Mouse (Mus musculus) lung, adult 2 months (tissue): ENCODE measurements around the gene Lipt1. TPM values are rescaled to one million over a fixed set of nuclear protein-coding genes. Genes with fewer than 3 reads are reported as not detected.

Source experiments
- DNase-seq: peaks from one replicate; pipeline ENCODE4 v3.0.0; 2022
- H3K4me1 ChIP-seq: fragments of 200-500 bp; 2 replicates; pipeline ENCODE4 v1.6.1; 2011; ENCODE audit warnings: low read length; ENCODE audit not compliant: control insufficient read depth, insufficient read depth
- H3K4me3 ChIP-seq: fragments of 200-500 bp; replicated peaks from 2 replicates; pipeline ENCODE3; 2011; ENCODE audit warnings: low read depth, mild to moderate bottlenecking, control low read depth, low read length; ENCODE audit errors: extremely low read depth
- CTCF ChIP-seq: fragments of 200-500 bp; IDR thresholded peaks from 2 replicates; pipeline ENCODE4 v1.5.1; 2011; ENCODE audit warnings: mild to moderate bottlenecking, low read length, control low read depth; ENCODE audit not compliant: insufficient read depth
- POLR2A ChIP-seq: fragments of 200-500 bp; IDR thresholded peaks from 2 replicates; pipeline ENCODE4 v1.6.1; 2011; ENCODE audit warnings: low read depth, mild to moderate bottlenecking, control low read depth, low read length, borderline replicate concordance; ENCODE audit errors: extremely low read depth
- WGBS: fragments of 180-500 bp; shearing (Covaris S2); methylation state at CpG from one replicate; pipeline ENCODE4 v1.1.7; 2018; 5-methylcytosine and 5-hydroxymethylcytosine counted together
- polyA plus RNA-seq: library from polyadenylated mRNA; depleted of rRNA; stranded (reverse); fragments of >200 nt; gene quantifications from 2 replicates; pipeline ENCODE4 v1.2.3, GENCODE M21; 2012; rRNA removed

The Lipt1 gene
- polyA plus RNA-seq, result 0.77 and 1.2 TPM in 2 replicates

DNA sequence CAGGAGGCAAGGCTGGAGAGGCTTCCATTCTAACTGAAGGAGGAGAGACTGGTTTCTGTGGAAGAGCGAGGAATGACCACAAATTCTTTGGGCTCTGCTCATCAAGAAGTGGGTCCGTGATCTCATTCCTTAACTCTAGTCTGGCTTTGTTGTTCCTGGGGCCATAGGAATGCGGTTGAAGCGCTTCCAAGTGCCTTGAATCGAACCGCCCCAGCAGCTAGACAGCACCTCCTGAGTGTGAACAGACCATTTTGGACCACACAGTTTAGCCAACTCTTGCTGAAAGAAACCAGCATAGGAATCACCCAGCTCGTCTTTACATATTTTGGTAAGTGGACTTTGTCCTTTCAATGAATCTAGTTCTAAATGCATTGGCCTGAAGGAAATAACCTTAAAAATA, at the start of gene Lipt1:
TSS of gene Lipt1 (plus strand) at position 35 of the 400 bp plus-strand sequence.
- TF ChIP-seq POLR2A (no peak), CTCF (no peak)

DNA sequence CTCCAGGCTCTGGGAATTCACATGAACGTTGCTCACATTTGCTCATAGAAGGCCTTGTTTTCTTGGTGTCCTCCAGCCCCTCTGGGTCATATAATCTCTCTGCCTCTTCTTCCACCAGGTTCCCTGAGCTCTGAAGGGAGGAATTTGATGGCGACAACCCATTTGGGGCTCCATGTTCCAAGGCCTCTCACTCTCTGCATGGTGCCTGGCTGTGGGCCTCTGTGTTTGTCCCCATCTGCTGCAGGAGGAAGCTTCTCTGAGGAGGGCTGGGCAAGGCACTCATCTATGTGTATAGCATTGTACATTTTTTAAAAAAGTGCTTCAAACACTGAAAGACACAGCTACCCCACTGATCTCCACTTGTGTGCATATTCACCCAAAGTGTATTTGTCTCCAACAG, 39.9 kb upstream of the Lipt1 start:
- no peak overlapping the region for H3K4me3 ChIP-seq
- TF ChIP-seq CTCF, result no peak
- no peak for TF ChIP-seq POLR2A
- H3K4me1 ChIP-seq, result no peaks in the 10 kb centered on the region
- DNase-seq, result no peak
- 51% methylated on average over 2 of the region's 2 CpGs for WGBS

More for the DNA sequence above, at the start of gene Lipt1:
- H3K4me1 ChIP-seq, result no peaks in the 10 kb centered on the region; the same call in 1 of the 2 replicates
- DNase-seq, result peak; percentile 44
- H3K4me3 ChIP-seq, result peak within 1 kb of the TSS; percentile 95
- WGBS, result 8% methylated on average over 7 of the region's 7 CpGs

DNA sequence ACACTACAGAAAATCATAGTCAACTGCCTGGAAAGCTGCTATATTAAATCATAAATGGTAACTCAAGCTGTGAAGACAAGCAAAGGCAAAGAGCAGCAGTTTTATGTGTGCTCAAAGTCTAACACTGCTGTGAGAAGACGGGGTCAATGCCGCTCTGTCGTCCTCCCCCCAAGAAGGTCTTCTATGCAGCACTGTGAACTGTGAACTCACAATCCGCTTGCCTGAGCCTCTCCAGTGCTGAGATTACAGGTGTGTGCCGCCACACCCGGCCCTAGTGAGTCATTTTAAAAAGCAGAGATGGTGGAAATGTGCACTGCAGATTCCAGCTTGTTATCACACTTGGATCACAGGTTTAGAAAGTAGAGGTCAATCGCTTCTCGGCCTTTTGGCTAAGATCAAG, 24.7 kb upstream of the Lipt1 start:
- 82% methylated on average over 8 of the region's 8 CpGs for WGBS
- Histone ChIP-seq H3K4me1 (no peaks in the 10 kb centered on the region), H3K4me3 (no peak overlapping the region)
- TF ChIP-seq POLR2A (no peak), CTCF (no peak)
- DNase-seq, result no peak

DNA sequence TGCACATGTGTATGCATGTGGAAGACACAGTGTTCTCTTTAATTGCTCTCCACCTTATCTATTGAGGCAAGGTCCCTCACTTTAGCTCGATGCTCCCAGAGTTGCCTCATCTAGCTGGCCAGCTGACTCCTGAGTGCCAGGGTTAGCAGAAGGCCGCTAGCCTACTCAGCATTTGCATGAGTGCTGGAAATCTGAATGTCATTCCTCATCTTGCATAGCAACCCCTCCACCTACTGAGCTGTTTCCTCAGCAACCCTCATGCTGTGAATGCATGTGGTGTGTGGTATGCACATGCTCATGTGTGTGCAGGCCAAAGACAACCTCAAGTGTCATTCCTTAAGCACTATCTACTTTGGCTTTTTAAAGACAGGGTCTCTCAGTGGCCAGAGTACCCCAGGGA, 20.8 kb upstream of the Lipt1 start:
- no peak overlapping the region for H3K4me3 ChIP-seq
- TF ChIP-seq POLR2A, result no peak
- TF ChIP-seq CTCF, result no peak
- WGBS, result 50% methylated on average over 2 of the region's 2 CpGs
- H3K4me1 ChIP-seq, result no peaks in the 10 kb centered on the region
- no peak for DNase-seq

DNA sequence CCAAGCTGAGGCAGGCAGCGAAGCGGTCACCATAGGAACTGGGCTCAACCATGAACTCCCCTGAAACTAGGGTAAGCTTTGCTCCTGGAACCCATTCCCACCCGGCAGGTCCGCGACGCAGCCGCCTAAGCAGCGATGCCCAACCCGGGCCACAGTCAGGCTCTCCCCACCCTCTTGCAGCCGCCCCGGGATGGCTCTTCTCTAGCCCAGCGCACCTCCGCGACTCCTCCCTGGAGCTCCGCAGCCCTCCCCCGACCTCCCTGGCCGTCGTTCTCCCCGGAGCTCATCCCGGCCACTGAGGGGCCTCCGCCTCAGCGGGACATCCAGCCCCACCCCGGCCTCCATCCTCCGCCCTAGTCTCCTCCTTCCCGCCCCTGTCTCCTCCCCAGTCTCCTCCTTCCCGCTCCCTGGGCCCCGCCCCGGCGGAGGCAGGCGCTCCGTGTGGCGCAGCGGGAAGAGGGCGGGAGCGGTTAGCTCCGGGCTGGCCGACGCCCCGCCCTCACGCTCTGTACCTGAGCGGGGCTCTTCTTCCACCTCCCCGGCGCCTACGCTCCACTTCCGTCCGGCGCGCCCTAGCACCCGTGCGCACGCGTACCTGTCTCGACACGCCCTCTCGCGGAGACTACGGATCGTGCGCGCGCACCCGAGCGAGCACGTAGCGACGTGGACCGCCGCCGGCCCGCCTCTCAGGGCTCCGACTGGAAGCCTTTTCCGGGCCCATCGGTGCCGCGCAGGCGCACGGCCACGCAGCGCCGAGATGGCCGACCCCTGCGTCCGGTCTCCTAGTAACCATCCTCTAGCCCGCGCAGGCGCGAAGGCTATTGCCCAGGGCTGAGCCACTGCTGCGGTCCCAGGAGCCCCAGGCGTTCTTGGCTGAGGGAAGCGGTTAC, 6.8 kb upstream of the Lipt1 start:
- no peak for TF ChIP-seq CTCF
- peak; percentile 94 for TF ChIP-seq POLR2A
- 1% methylated on average over 89 of the region's 90 CpGs for WGBS
- Histone ChIP-seq H3K4me1 (peaks cover 2% of the 10 kb centered on the region; the same call in 1 of the 2 replicates), H3K4me3 (peak overlapping the region; percentile 86)
- DNase-seq, result peak; percentile 99

DNA sequence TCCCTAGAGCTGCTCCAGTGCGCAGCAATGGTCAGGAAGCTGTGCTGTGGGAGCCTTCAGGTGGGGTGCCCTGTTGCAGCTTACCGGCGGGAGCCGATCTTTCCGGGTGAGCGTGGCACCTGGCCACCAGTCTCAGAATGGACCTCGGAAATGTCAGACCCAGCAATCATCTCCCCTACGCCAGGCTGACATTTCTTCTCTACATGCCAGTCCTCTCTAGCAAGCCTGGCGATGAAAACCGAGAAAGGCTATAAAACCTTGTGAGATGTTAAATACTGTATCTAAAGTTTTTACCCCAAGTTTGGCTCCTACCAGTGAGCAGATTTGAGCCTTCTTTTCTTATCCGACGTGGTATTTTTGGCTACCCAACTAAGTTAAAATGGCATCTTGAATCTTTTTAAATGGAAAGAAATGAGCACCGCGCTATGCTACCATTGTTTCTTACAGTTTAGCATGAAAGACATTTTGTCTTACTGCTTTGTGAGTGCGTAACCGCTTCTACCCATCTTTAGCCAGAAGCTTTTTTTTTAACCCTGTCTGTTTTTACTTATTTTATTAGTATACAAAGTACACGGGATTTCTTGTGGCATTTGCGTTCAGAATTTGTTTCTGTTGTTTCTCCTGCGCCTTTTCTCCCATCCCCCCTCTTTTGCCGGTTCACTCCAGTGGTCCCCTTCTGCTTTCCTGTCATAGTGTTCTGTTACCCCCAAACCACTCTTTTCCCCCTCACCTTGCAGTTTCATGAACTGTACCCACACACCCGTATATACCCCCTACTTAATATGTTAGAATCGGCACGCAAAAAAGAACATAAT, 5.9 kb upstream of the Lipt1 start:
- Histone ChIP-seq H3K4me1 (peaks cover 2% of the 10 kb centered on the region; the same call in 1 of the 2 replicates), H3K4me3 (peak overlapping the region; percentile 86)
- no peak for DNase-seq
- TF ChIP-seq CTCF (no peak), POLR2A (no peak)
- WGBS, result 10% methylated on average over 23 of the region's 23 CpGs

DNA sequence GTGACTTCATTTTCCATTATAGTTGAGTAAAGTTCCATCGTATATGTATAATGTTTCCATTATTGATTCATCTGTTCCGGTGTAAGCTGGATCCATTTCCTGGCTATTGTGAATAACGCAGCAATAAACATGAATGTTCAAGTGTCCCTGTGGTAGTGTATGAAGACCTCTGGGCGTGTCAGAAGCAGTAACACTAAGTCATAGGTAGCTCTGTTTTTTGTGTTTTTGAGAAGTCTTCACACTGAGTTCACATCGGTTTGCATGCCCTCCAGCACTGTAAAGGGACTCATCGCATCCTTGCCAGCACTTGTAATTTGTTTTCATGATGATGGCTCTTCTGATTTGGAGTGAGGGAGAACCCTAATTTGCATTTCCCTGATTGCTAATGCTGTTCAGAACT, 5.3 kb upstream of the Lipt1 start, which contains the start of gene Tsga10:
TSS of gene Tsga10 (minus strand) at position 144 of the 400 bp plus-strand sequence.
- TF ChIP-seq CTCF, result no peak
- no peak for TF ChIP-seq POLR2A
- H3K4me1 ChIP-seq, result peaks cover 2% of the 10 kb centered on the region; the same call in 1 of the 2 replicates
- WGBS, result 69% methylated on average over 6 of the region's 6 CpGs
- no peak for DNase-seq
- H3K4me3 ChIP-seq, result peak within 1 kb of the TSS; percentile 86

DNA sequence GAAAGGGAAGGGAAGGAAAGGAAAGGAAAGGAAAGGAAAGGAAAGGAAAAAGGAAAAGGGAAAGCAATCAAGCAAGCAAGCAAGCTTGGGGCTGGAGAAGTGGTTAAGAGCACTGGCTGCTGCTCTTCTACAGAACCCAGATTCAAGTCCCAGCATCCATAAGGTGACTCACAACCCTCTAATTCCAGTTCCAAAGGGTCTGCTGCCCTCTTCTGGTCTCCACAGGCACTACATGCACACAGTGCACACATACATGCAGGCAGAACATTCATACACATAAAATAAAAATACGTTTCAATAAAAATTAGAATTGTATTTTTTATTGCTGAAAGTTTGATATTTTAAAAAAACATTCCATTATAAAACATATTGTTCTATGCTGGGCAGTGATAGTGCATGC, 4.5 kb upstream of the Lipt1 start:
- Histone ChIP-seq H3K4me3 (no peak overlapping the region), H3K4me1 (peaks cover 2% of the 10 kb centered on the region; the same call in 1 of the 2 replicates)
- DNase-seq, result peak; percentile 30
- peak; percentile 53 for TF ChIP-seq CTCF
- no peak for TF ChIP-seq POLR2A
- 75% methylated on average over 1 of the region's 1 CpGs for whole genome bisulfite sequencing

DNA sequence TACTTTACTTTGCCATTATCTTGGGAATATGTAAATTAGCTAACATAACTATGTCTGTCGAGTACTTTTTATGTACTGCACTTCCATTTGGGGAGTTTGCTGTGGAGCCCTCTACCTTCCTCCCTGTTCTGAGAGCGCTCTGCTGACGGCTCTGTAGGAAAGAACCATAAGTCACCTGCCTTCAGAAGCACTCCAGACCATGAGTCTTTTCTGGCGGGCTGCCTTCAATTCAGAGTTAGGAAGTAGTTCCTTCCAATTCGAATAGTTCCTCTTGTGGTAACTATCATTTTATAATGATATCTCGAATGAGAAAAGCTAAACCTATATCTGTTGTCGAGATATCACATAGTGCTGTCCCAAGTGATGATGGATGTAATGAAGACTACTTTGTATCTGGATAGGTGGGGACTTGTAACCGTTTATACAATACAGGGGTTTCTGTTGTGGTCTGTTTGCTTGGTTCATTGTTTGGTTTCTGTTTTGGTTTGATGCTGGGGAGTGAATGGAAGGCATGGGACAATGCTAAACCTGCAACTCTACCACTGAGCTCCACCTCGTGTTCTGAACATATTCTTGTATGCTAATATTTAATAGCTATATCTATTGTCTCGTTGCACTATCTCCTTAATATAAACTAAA, 3.7 kb upstream of the Lipt1 start:
- Histone ChIP-seq H3K4me1 (peaks cover 2% of the 10 kb centered on the region), H3K4me3 (no peak overlapping the region)
- TF ChIP-seq CTCF (no peak), POLR2A (no peak)
- whole genome bisulfite sequencing, result 59% methylated on average over 10 of the region's 10 CpGs
- no peak for DNase-seq
